Mouse (Mus musculus): ENCODE measurements around the gene Hs3st1.

GRCm38 (mm10) chr5:39615202-39615601 is 140.1 kb downstream of the Hs3st1 start:
- TF ChIP-seq POLR2A (IDR thresholded peaks at IDR 0.05; ENCODE audit: control insufficient read depth, extremely low read depth, insufficient read depth, low read length, poor library complexity) = no peak
- no peak for TF ChIP-seq CTCF (IDR thresholded peaks at IDR 0.05; ENCODE audit: borderline replicate concordance, control insufficient read depth, extremely low read depth, insufficient read depth, low read length, poor library complexity)

Measured in thymus, adult 2 months (tissue).